Mouse (Mus musculus) kidney, embryonic 14.5 days (tissue): ENCODE measurements around the gene Slc16a10. TPM values are rescaled to one million over a fixed set of nuclear protein-coding genes. Genes with fewer than 3 reads are reported as not detected.

ENCODE experiments used
- ATAC-seq: fragments of 200-750 bp; cut with Nextera tagmentation; 2 replicates; pipeline ENCODE4 v1.8.0; 2017; ENCODE audit warnings: moderate number of reproducible peaks, mild to moderate bottlenecking, moderate TSS enrichment, moderate library complexity; ENCODE audit not compliant: low FRiP score, low TSS enrichment
- H3K27ac ChIP-seq: fragments of 300-500 bp; sonication (generic); 2 replicates; pipeline ENCODE4 v1.5.1; 2014; ENCODE audit warnings: low read depth, mild to moderate bottlenecking, low read length, moderate library complexity, mixed read lengths
- H3K27me3 ChIP-seq: fragments of 300-500 bp; sonication (generic); 2 replicates; pipeline ENCODE4 v1.6.1; 2014; ENCODE audit warnings: mild to moderate bottlenecking, low read length; ENCODE audit not compliant: control insufficient read depth, insufficient read depth
- H3K36me3 ChIP-seq: fragments of 300-500 bp; sonication (generic); 2 replicates; pipeline ENCODE4 v1.6.1; 2014; ENCODE audit warnings: low read length, mixed read lengths; ENCODE audit not compliant: control insufficient read depth, insufficient read depth
- H3K4me1 ChIP-seq: fragments of 300-500 bp; sonication (generic); 2 replicates; pipeline ENCODE4 v1.6.1; 2014; ENCODE audit warnings: low read length, mixed read lengths; ENCODE audit not compliant: control insufficient read depth, insufficient read depth
- H3K4me2 ChIP-seq: fragments of 300-500 bp; sonication (generic); replicated peaks from 2 replicates; pipeline ENCODE4 v1.6.1; 2014; ENCODE audit warnings: low read depth, mild to moderate bottlenecking, low read length
- H3K4me3 ChIP-seq: fragments of 300-500 bp; sonication (generic); 2 replicates; pipeline ENCODE4 v1.5.1; 2014; ENCODE audit warnings: mild to moderate bottlenecking, low read length
- H3K9ac ChIP-seq: fragments of 300-500 bp; sonication (generic); 2 replicates; pipeline ENCODE4 v1.6.1; 2014; ENCODE audit warnings: low read depth, mild to moderate bottlenecking, low read length, moderate library complexity
- H3K9me3 ChIP-seq: fragments of 300-500 bp; sonication (generic); 2 replicates; pipeline ENCODE4 v1.6.1; 2016; ENCODE audit warnings: low read length; ENCODE audit not compliant: control insufficient read depth
- WGBS: fragments of 180-500 bp; shearing (Covaris S2); extraction: QIAGEN DNeasy Blood & Tissue Kit; methylation state at CpG from one replicate; pipeline ENCODE4 v1.1.7; 2014; 5-methylcytosine and 5-hydroxymethylcytosine counted together
- polyA plus RNA-seq: library from polyadenylated mRNA; unstranded; fragments of >200 nt; fragmentation: Nextera tagmentation; extraction: Ambion mirVana; gene quantifications from 2 replicates; pipeline ENCODE4 v1.2.1, GENCODE M21; 2014

Slc16a10 gene
- polyA plus RNA-seq, 1 experiment from 2014 or later: 9.2 TPM

DNA sequence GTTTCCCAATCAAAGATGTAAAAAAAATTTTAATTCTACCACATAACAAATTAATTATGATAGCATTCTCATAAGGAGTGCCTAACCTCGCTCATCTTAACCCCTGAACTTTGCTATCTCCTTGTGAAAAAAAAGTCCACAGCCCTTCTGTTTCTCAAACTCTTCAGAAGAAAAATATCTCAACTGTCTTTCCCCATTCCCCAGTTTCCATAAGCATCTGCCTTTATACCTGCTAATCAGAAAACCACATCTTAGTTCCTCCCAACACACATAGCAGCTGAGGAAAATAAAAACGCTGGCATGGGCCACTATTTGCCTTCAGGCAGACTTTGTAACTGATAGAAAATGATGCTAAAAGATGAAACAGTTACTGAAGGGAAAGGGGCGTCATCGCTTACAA is 17.5 kb downstream of the Slc16a10 start:
- H3K4me3 ChIP-seq: no peak overlapping the region
- no peaks in the 10 kb centered on the region for H3K27me3 ChIP-seq
- H3K4me2 ChIP-seq: no peak overlapping the region
- WGBS: 82% methylated on average over 4 of the region's 4 CpGs
- H3K36me3 ChIP-seq: no peaks in the 10 kb centered on the region
- H3K9me3 ChIP-seq: no peaks in the 10 kb centered on the region
- H3K4me1 ChIP-seq: no peaks in the 10 kb centered on the region
- no peak overlapping the region for H3K27ac ChIP-seq
- no peak overlapping the region for H3K9ac ChIP-seq
- no peak for ATAC-seq

DNA sequence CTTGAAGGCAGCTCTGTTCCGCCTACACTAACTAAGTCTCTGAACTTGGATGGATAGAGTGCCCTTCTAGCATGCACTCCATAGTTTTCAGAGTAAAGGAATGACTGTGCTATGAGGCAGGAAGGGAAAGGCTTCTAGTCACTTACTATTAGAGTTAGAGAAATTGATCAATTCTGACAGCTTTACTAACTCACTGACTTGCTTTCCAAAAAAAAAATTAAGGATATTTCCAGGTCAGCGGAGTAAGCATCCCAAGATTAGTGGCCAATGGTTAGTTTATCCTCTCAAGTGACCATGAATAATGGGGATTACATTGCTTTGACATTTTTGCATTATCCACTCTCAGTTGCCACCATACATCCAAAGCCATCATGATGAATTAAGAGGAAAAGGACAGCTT is 18.0 kb downstream of the Slc16a10 start:
- ATAC-seq: no peak
- Histone ChIP-seq H3K4me3 (no peak overlapping the region), H3K27ac (no peak overlapping the region), H3K9ac (no peak overlapping the region), H3K36me3 (no peaks in the 10 kb centered on the region), H3K9me3 (no peaks in the 10 kb centered on the region), H3K4me2 (no peak overlapping the region), H3K27me3 (no peaks in the 10 kb centered on the region), H3K4me1 (no peaks in the 10 kb centered on the region)
- WGBS: 86% methylated on average over 2 of the region's 2 CpGs

DNA sequence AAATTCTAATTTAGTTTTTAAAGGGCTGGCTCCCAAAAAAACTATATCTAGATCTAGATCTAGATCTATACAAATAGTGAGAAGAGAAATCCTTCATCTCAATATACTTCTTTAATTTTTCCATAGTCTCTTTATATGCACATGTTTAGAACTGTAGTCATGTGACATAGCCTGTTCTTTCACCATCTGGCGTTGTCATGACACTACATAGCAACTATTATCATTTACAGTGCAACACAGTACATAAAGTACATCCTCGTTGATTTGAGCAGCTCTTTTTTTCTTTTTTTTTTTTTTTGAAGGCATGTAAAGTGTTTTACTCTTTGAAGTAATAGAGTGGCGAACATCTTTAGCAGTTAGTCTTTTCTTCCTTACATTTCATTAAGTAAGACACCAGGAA is 22.6 kb downstream of the Slc16a10 start:
- Histone ChIP-seq H3K4me2 (no peak overlapping the region), H3K9ac (no peak overlapping the region), H3K9me3 (no peaks in the 10 kb centered on the region), H3K27me3 (no peaks in the 10 kb centered on the region), H3K4me3 (no peak overlapping the region), H3K4me1 (no peaks in the 10 kb centered on the region), H3K36me3 (no peaks in the 10 kb centered on the region), H3K27ac (no peak overlapping the region)
- 84% methylated on average over 3 of the region's 3 CpGs for WGBS
- ATAC-seq: no peak

DNA sequence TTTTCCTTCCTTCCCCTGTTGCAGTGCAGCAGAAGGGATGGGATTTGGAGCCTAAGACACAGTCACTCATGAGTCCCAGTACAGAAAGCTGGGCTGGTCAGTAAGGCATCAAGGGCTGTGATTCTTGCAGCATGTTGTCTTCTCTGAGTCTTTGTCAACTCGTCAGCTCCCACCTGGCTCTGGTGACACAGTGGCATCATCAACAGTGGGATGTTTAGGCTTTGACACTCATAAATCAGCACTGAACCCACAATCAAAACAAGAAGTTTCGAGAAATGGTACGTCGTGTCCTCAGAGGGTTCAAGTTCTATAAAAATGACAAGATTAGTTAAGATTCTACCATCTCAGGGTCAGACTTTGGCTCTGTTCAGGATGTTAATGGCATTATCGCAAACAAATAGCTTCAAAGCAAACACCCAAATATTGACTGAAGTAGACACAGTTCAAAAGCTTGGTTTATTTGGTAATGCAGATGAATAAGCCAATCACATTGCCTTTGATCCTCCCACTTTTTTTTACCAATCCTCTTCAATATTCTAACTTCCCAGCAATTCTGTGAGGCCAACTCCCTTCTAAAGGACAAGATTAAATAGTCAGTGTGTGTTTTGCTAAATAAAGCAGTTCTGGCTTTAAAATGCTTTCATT is 23.2 kb downstream of the Slc16a10 start:
- ATAC-seq: no peak
- no peak overlapping the region for H3K9ac ChIP-seq
- 69% methylated on average over 5 of the region's 5 CpGs for WGBS
- no peaks in the 10 kb centered on the region for H3K36me3 ChIP-seq
- H3K4me1 ChIP-seq: no peaks in the 10 kb centered on the region
- H3K27me3 ChIP-seq: no peaks in the 10 kb centered on the region
- H3K9me3 ChIP-seq: no peaks in the 10 kb centered on the region
- no peak overlapping the region for H3K27ac ChIP-seq
- no peak overlapping the region for H3K4me3 ChIP-seq
- H3K4me2 ChIP-seq: no peak overlapping the region

DNA sequence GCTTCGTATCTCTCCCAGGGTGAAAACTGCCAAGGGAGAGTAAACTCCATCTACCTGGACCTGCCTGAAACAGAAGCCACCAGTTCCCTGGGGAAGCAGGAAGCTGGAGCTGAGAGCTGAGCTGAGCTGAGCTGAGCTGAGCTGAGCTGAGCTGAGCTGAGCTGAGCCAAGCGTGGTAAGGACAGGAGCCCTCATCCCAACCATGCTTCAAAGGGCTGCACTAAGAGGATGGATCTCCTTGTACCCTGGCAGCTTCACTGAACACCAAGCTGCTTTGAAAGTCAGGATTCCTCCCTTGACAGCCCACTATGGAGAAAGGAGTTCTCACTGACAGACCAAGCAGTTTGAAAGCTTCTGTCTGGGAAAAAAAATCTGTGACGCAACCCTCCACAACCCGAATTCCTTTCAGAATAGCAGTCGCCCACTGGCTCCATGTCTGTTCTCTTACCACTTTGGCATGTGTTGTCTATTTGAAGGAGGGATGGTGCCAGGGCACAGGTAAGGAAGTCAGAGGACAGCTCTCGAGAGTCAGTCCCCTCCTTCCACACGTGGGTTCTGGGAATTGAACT is 28.5 kb downstream of the Slc16a10 start:
- Histone ChIP-seq H3K4me1 (no peaks in the 10 kb centered on the region), H3K9me3 (no peaks in the 10 kb centered on the region), H3K4me3 (no peak overlapping the region), H3K27ac (no peak overlapping the region), H3K27me3 (no peaks in the 10 kb centered on the region), H3K36me3 (no peaks in the 10 kb centered on the region), H3K9ac (no peak overlapping the region), H3K4me2 (no peak overlapping the region)
- WGBS: 78% methylated on average over 7 of the region's 7 CpGs
- no peak for ATAC-seq

DNA sequence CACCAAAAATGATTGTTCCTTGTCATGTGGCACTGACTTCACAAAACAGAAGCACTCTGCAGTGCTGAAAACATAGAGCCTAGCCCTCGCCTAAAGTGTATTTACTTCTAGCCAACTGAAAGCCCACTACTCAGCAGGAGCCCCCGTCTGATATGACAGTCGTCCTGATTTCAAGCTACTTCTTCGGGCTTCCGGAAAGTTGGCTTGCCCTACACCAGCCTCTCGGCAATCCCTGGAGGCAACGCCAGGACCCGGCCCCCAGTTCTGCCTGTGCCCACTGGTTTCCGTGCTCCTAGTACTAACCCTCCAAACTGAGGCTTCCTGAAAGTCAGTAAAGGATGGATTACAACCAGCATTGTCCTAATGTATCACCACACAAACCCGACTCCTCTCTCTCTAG is 29.8 kb downstream of the Slc16a10 start:
- no peaks in the 10 kb centered on the region for H3K9me3 ChIP-seq
- H3K36me3 ChIP-seq: no peaks in the 10 kb centered on the region
- H3K27ac ChIP-seq: no peak overlapping the region
- H3K4me1 ChIP-seq: no peaks in the 10 kb centered on the region
- H3K27me3 ChIP-seq: no peaks in the 10 kb centered on the region
- WGBS: 88% methylated on average over 10 of the region's 10 CpGs
- H3K4me2 ChIP-seq: no peak overlapping the region
- no peak for ATAC-seq
- H3K9ac ChIP-seq: no peak overlapping the region
- no peak overlapping the region for H3K4me3 ChIP-seq

DNA sequence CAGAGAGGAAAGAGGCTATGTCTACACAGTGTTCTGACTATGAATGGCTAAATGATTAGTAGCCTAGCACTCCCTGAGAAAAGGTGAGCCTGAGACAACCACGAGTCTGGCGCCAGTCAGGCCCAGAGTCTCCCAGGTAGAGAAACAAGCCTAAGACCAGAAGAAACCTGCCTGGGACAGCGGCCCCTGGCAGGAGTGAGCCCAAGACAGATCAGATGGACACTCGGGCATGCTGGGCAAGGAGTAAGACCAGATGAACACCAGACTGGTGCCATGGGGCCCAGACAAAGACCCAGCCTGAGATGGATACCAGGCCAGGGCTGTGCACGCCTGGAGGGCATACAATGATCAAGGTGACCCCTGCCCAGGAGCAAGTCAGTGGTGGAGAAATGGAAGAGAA is 32.5 kb downstream of the Slc16a10 start:
- Histone ChIP-seq H3K27me3 (no peaks in the 10 kb centered on the region), H3K27ac (no peak overlapping the region), H3K4me3 (no peak overlapping the region), H3K9ac (no peak overlapping the region), H3K4me1 (no peaks in the 10 kb centered on the region), H3K4me2 (no peak overlapping the region), H3K9me3 (no peaks in the 10 kb centered on the region), H3K36me3 (no peaks in the 10 kb centered on the region)
- ATAC-seq: no peak
- WGBS: 85% methylated on average over 5 of the region's 5 CpGs

DNA sequence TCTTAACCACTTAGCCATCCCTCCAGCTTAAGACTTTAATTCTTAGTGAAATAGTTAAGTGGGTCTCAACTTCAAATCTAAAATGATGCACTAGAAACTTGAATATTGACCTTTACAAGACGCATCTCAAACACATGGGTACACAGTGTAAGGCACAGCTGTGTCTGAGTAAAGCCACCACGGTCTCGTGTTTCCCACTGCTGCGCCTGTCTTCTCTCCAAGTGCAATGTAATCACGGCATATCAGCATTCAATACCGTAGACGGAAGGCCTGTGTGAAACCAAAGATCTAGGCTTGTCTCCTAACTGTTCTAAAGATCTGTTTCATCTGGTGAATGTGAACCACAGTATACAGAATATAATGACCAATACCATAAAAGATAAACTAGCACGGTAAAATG is 33.1 kb downstream of the Slc16a10 start:
- Histone ChIP-seq H3K27me3 (no peaks in the 10 kb centered on the region), H3K9ac (no peak overlapping the region), H3K36me3 (no peaks in the 10 kb centered on the region), H3K27ac (no peak overlapping the region), H3K4me2 (no peak overlapping the region), H3K4me3 (no peak overlapping the region), H3K4me1 (no peaks in the 10 kb centered on the region), H3K9me3 (no peaks in the 10 kb centered on the region)
- ATAC-seq: no peak
- WGBS: 68% methylated on average over 8 of the region's 8 CpGs

DNA sequence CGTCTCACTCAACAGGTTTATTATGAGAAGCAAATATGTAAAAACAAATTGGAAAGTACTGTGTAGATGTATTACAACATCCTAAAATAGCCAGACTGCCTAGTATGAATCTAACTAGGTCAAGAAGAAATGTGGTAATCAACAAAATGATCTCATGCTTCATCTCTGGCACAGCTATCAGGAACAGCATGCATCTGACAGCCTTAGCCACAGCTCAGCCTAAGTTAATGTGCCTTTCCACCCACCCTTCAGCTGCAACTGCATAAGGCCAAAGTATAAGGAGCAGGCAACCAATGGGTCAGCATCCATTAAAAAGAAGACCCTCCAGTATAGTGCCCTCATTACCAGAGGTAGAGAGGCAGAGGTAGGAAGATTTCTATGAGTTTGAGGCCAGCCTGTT is 34.1 kb downstream of the Slc16a10 start:
- no peaks in the 10 kb centered on the region for H3K9me3 ChIP-seq
- no peaks in the 10 kb centered on the region for H3K4me1 ChIP-seq
- ATAC-seq: no peak
- H3K9ac ChIP-seq: no peak overlapping the region
- WGBS: 93% methylated on average over 1 of the region's 1 CpGs
- no peaks in the 10 kb centered on the region for H3K36me3 ChIP-seq
- H3K27ac ChIP-seq: no peak overlapping the region
- H3K27me3 ChIP-seq: no peaks in the 10 kb centered on the region
- no peak overlapping the region for H3K4me3 ChIP-seq
- no peak overlapping the region for H3K4me2 ChIP-seq
